Comparison of ENCODE assay signal across 15 mouse cellular contexts in genomic region chr3:135719179-135719532, GRCm38 (mm10). TPM values are rescaled to one million over a fixed set of nuclear protein-coding genes. Genes with fewer than 3 reads are reported as not detected.
DNase-seq lines count a peak whose midpoint lies in the region; ATAC-seq and TF ChIP-seq lines count a peak whose summit lies in the region.
"Had no signal": no experiment of that assay in that cellular context is flagged by ENCODE, and none has a peak within 500 bp of the region (broad histone marks: within the 10 kb centered on the region; RNA-seq: fewer than 3 reads in every experiment).

No protein-coding gene starts in this region.

- 21% methylated on average over 6 of the region's 6 CpGs for WGBS in liver, embryonic 16.5 days (ENCODE audit: insufficient replicate concordance)
- 91% methylated on average over 6 of the region's 6 CpGs for WGBS in hindbrain, embryonic 11.5 days
- WGBS in hindbrain, embryonic 12.5 days, result 87% methylated on average over 6 of the region's 6 CpGs

- TF ChIP-seq POLR2A in MEL (IDR thresholded peaks at IDR 0.05; ENCODE audit: control insufficient read depth in 1 of 2, insufficient read depth in 1 of 2, low read depth in 1 of 2, low read length in 2 of 2, poor library complexity in 1 of 2), result no peak

- H3K27me3 ChIP-seq in MEL (ENCODE audit: control insufficient read depth in 1 of 2, insufficient read depth in 2 of 2, low read length in 2 of 2), result no peaks in the 10 kb centered on the region
- no peaks in the 10 kb centered on the region for H3K27me3 ChIP-seq in liver, embryonic 16.5 days (ENCODE audit: control insufficient read depth, insufficient read depth, low read depth, low read length)
- no peaks in the 10 kb centered on the region for H3K27me3 ChIP-seq in hindbrain, embryonic 11.5 days (ENCODE audit: control insufficient read depth, insufficient read depth, low read length)
- no peaks in the 10 kb centered on the region for H3K27me3 ChIP-seq in hindbrain, embryonic 12.5 days

- DNase-seq in CD4-positive, CD25-positive, alpha-beta regulatory T cell, adult 2 months (ENCODE audit: low read depth, low spot score), result peak; percentile 53
- peak; percentile 82 for DNase-seq in MEL (ENCODE audit: low read depth, low spot score)
- DNase-seq in hindbrain, embryonic 11.5 days (ENCODE audit: low spot score), result no peak
- DNase-seq in ovary, postnatal 14 days (ENCODE audit: low spot score), result no peak
- DNase-seq: cerebellum, adult 2 months; embryo, embryonic 11 days; gastrocnemius, postnatal 25 days; heart, postnatal 36 days; kidney, adult 18-20 months; right cerebral cortex, postnatal 14 days; thymus, postnatal 25 days had no signal

- H3K4me2 ChIP-seq in liver, embryonic 16.5 days (ENCODE audit: low read depth, low read length), result peak overlapping the region; percentile 43
- H3K4me2 ChIP-seq in hindbrain, embryonic 11.5 days (replicated peaks; ENCODE audit: low read depth, low read length), result no peak overlapping the region
- H3K4me2 ChIP-seq in hindbrain, embryonic 12.5 days (replicated peaks), result no peak overlapping the region
- H3K4me2 ChIP-seq: heart, embryonic 11.5 days had no signal

- H3K36me3 ChIP-seq in MEL (ENCODE audit: control insufficient read depth in 1 of 2, insufficient read depth in 2 of 2, low read length in 2 of 2), result peaks cover 0 to 7% of the 10 kb centered on the region in 2 experiments; a peak in 2 of 4 replicates
- no peaks in the 10 kb centered on the region for H3K36me3 ChIP-seq in liver, embryonic 16.5 days (ENCODE audit: control insufficient read depth, insufficient read depth)
- no peaks in the 10 kb centered on the region for H3K36me3 ChIP-seq in hindbrain, embryonic 11.5 days (ENCODE audit: control insufficient read depth, insufficient read depth, low read length)
- no peaks in the 10 kb centered on the region for H3K36me3 ChIP-seq in hindbrain, embryonic 12.5 days

- no peaks in the 10 kb centered on the region for H3K79me2 ChIP-seq in MEL (ENCODE audit: control insufficient read depth, insufficient read depth, low read length, poor library complexity)

- H3K4me3 ChIP-seq in MEL (ENCODE audit: control insufficient read depth in 1 of 2, insufficient read depth in 1 of 2, low read depth in 2 of 2, low read length in 2 of 2), result peak overlapping the region; percentile 54 to 97
- peak overlapping the region; percentile 22 for H3K4me3 ChIP-seq in liver, embryonic 16.5 days (ENCODE audit: low read depth, low read length)
- H3K4me3 ChIP-seq in hindbrain, embryonic 11.5 days (ENCODE audit: low read depth, low read length), result no peak overlapping the region
- H3K4me3 ChIP-seq in hindbrain, embryonic 12.5 days, result no peak overlapping the region

- no peaks in the 10 kb centered on the region for H3K9me3 ChIP-seq in MEL (replicated peaks; ENCODE audit: insufficient read depth, low read length)
- no peaks in the 10 kb centered on the region for H3K9me3 ChIP-seq in liver, embryonic 16.5 days (replicated peaks; ENCODE audit: control insufficient read depth, low read length)
- H3K9me3 ChIP-seq in hindbrain, embryonic 11.5 days (ENCODE audit: control insufficient read depth, low read length), result no peaks in the 10 kb centered on the region
- no peaks in the 10 kb centered on the region for H3K9me3 ChIP-seq in hindbrain, embryonic 12.5 days (replicated peaks)

- peak; percentile 73 to 79 for TF ChIP-seq EP300 in MEL (IDR thresholded peaks at IDR 0.05; ENCODE audit: low read depth in 1 of 2, low read length in 2 of 2)

- TF ChIP-seq CTCF in MEL (IDR thresholded peaks at IDR 0.05 in 2 of 3, conservative IDR thresholded peaks at IDR 0.05 in 1 of 3; ENCODE audit: control insufficient read depth in 1 of 3, insufficient read depth in 1 of 3, low read depth in 2 of 3, low read length in 3 of 3, poor library complexity in 1 of 3, severe bottlenecking in 1 of 3), result no peak

- H3K9ac ChIP-seq in MEL (ENCODE audit: control insufficient read depth, low read depth, low read length, poor library complexity, severe bottlenecking), result peak overlapping the region; percentile 50
- no peak overlapping the region; the same call in 1 of the 2 replicates for H3K9ac ChIP-seq in liver, embryonic 16.5 days (ENCODE audit: low read depth, low read length)
- no peak overlapping the region for H3K9ac ChIP-seq in hindbrain, embryonic 11.5 days (ENCODE audit: low read depth, low read length)
- no peak overlapping the region for H3K9ac ChIP-seq in hindbrain, embryonic 12.5 days

- H3K4me1 ChIP-seq in MEL (ENCODE audit: control insufficient read depth in 1 of 2, insufficient read depth in 2 of 2, low read length in 2 of 2), result peaks cover 14% of the 10 kb centered on the region in 2 experiments
- H3K4me1 ChIP-seq in liver, embryonic 16.5 days (ENCODE audit: control insufficient read depth, low read depth, low read length), result peaks cover 17% of the 10 kb centered on the region
- no peaks in the 10 kb centered on the region for H3K4me1 ChIP-seq in hindbrain, embryonic 11.5 days (replicated peaks; ENCODE audit: control insufficient read depth, insufficient read depth, low read length)
- H3K4me1 ChIP-seq in hindbrain, embryonic 12.5 days, result no peaks in the 10 kb centered on the region

- peak overlapping the region; percentile 76 for H3K27ac ChIP-seq in MEL (ENCODE audit: control insufficient read depth, low read depth, low read length)
- H3K27ac ChIP-seq in liver, embryonic 16.5 days (ENCODE audit: low read length), result peak overlapping the region; percentile 68
- no peak overlapping the region for H3K27ac ChIP-seq in hindbrain, embryonic 11.5 days (ENCODE audit: low read depth, low read length)
- no peak overlapping the region for H3K27ac ChIP-seq in hindbrain, embryonic 12.5 days

- no peak for TF ChIP-seq RAD21 in MEL (IDR thresholded peaks at IDR 0.05; ENCODE audit: low read depth, low read length)

- peak; percentile 47 to 52 for ATAC-seq in hematopoietic stem cell, adult 5-6 weeks (replicated peaks in 1 of 2; ENCODE audit: insufficient read depth in 1 of 2, low FRiP score in 2 of 2, low TSS enrichment in 1 of 2, low read depth in 1 of 2, poor library complexity in 2 of 2, severe bottlenecking in 2 of 2)
- peak; percentile 91 for ATAC-seq in liver, embryonic 16.5 days (ENCODE audit: low read depth)
- no peak for ATAC-seq in hindbrain, embryonic 11.5 days (ENCODE audit: low FRiP score)
- no peak for ATAC-seq in hindbrain, embryonic 12.5 days (ENCODE audit: low FRiP score)

TF ChIP-seq in MEL, 35 proteins besides CTCF, POLR2A, EP300 and RAD21 (continues in another document):
- TF ChIP-seq SIN3A (IDR thresholded peaks at IDR 0.05; ENCODE audit: low read length) (no peak; the same call in 1 of the 2 replicates), MAX (IDR thresholded peaks at IDR 0.05; ENCODE audit: low read length) (0 out of 2 replicates have a peak, but pooled peaks have one; percentile 4), ZNF384 (IDR thresholded peaks at IDR 0.05; ENCODE audit: low read depth, low read length) (no peak), RCOR1 (IDR thresholded peaks at IDR 0.05; ENCODE audit: low read depth, low read length) (peak; percentile 42; the same call in 1 of the 2 replicates), JUND (IDR thresholded peaks at IDR 0.05; ENCODE audit: low read depth, low read length) (no peak), USF1 (IDR thresholded peaks at IDR 0.05; ENCODE audit: low read depth, low read length) (no peak), TAL1 (IDR thresholded peaks at IDR 0.05; ENCODE audit: low read length) (peak; percentile 78), ZMIZ1 (IDR thresholded peaks at IDR 0.05; ENCODE audit: low read depth, low read length) (no peak), GABPA (IDR thresholded peaks at IDR 0.05; ENCODE audit: low read depth, low read length) (no peak), MYB (IDR thresholded peaks at IDR 0.05; ENCODE audit: low read depth, low read length) (peak; percentile 23; the same call in 1 of the 2 replicates), HCFC1 (IDR thresholded peaks at IDR 0.05; ENCODE audit: low read depth, low read length) (peak; percentile 51; the same call in 1 of the 2 replicates), BHLHE40 (IDR thresholded peaks at IDR 0.05; ENCODE audit: borderline replicate concordance, low read depth, low read length) (no peak), GATA1 (IDR thresholded peaks at IDR 0.05; ENCODE audit: low read depth, low read length) (peak; percentile 91), MAZ (IDR thresholded peaks at IDR 0.05; ENCODE audit: low read depth, low read length) (no peak; the same call in 1 of the 2 replicates), MXI1 (IDR thresholded peaks at IDR 0.05; ENCODE audit: low read depth, low read length) (peak; percentile 40; the same call in 1 of the 2 replicates), SMC3 (IDR thresholded peaks at IDR 0.05; ENCODE audit: low read depth, low read length) (no peak), CHD1 (IDR thresholded peaks at IDR 0.05; ENCODE audit: low read depth, low read length) (no peak), KAT2A (conservative IDR thresholded peaks at IDR 0.05; ENCODE audit: low read depth, low read length) (no peak; the same call in 1 of the 2 replicates), USF2 (IDR thresholded peaks at IDR 0.05; ENCODE audit: borderline replicate concordance in 1 of 2, insufficient read depth in 1 of 2, low read depth in 1 of 2, low read length in 2 of 2) (no peak), E2F4 (IDR thresholded peaks at IDR 0.05; ENCODE audit: borderline replicate concordance, low read depth, low read length) (no peak), POLR2AphosphoS2 (IDR thresholded peaks at IDR 0.05; ENCODE audit: low read length) (no peak), ELF1 (IDR thresholded peaks at IDR 0.05; ENCODE audit: low read depth, low read length) (no peak), CHD2 (IDR thresholded peaks at IDR 0.05; ENCODE audit: low read length) (no peak), NELFE (IDR thresholded peaks at IDR 0.05; ENCODE audit: low read depth, low read length) (no peak), ZKSCAN1 (IDR thresholded peaks at IDR 0.05; ENCODE audit: low read depth, low read length) (no peak), NRF1 (IDR thresholded peaks at IDR 0.05; ENCODE audit: insufficient read depth, low read depth, low read length, poor library complexity, severe bottlenecking) (no peak), MAFK (IDR thresholded peaks at IDR 0.05; ENCODE audit: borderline replicate concordance, low read depth, low read length) (0 out of 2 replicates have a peak, but pooled peaks have one; percentile 15), TBP (IDR thresholded peaks at IDR 0.05; ENCODE audit: low read depth, low read length) (no peak)

RNA-seq across cellular contexts. Expression of gene Nfkb1, which starts 27.8 kb away (rescaled TPM):
- total RNA-seq in MEL (2012; rRNA removed), result 36.3 and 44.8 TPM in 2 replicates
- 10 to 100 TPM; 59.9 to 93.6 TPM for polyA plus RNA-seq in MEL (2012; ENCODE audit: insufficient read depth in 1 of 2, insufficient read length in 2 of 2, low read depth in 1 of 2, low replicate concordance in 2 of 2, missing spikeins in 1 of 2)
- total RNA-seq in hematopoietic stem cell, adult 5-6 weeks (2017), result 128 and 160 TPM in 2 replicates
- polyA plus RNA-seq in liver, embryonic 16.5 days (2015; fragmentation: Nextera tagmentation; extraction: Ambion mirVana), result 9.6 and 10.7 TPM in 2 replicates
- polyA plus RNA-seq in hindbrain, embryonic 11.5 days (2014; fragmentation: Nextera tagmentation; extraction: Ambion mirVana), result 10.6 and 12.3 TPM in 2 replicates
- 11.1 and 11.6 TPM in 2 replicates for polyA plus RNA-seq in hindbrain, embryonic 12.5 days (2016; fragmentation: Nextera tagmentation; extraction: Ambion mirVana)

Comparison
In these comparisons a context has a peak if more than half of its experiments do, and no peak if none do; other contexts are left out.
1. DNase-seq: peak in CD4-positive, CD25-positive, alpha-beta regulatory T cell, adult 2 months (single experiment) and MEL (single experiment); none in hindbrain, embryonic 11.5 days (single experiment) and ovary, postnatal 14 days (single experiment).
2. H3K27ac ChIP-seq: peak in MEL (single experiment) and liver, embryonic 16.5 days (single experiment); none in hindbrain, embryonic 11.5 days (single experiment) and hindbrain, embryonic 12.5 days (single experiment).
3. H3K4me3 ChIP-seq: peak in MEL (2 of 2) and liver, embryonic 16.5 days (single experiment); none in hindbrain, embryonic 11.5 days (single experiment) and hindbrain, embryonic 12.5 days (single experiment).
4. ATAC-seq: peak in hematopoietic stem cell, adult 5-6 weeks (2 of 2) and liver, embryonic 16.5 days (single experiment); none in hindbrain, embryonic 11.5 days (single experiment) and hindbrain, embryonic 12.5 days (single experiment).